20 mouse cellular contexts compared by ENCODE assay signal in the genomic region with DNA sequence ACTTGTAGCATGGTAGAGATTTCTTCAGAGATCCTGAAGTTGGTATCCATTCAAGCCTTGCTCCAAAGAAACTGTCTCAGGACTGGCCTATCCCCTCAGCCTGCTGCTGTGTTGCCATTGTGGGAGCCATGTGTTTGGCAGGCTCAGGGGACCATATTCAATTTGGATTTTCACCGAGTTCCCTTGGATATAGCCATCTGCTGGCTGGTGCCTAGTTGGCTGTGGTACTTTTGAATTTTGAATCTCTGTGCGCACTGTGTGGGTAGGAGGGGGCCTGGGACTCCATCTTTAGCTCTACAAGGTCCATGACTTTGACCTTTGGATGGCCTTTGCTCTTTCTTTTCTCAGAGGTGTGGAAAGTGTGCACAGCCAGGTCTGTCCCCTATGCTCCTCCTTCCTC.
DNase-seq lines count a peak whose midpoint lies in the region; ATAC-seq lines count a peak whose summit lies in the region.
"Had no signal": no experiment of that assay in that cellular context is flagged by ENCODE, and none has a peak within 500 bp of the region (broad histone marks: within the 10 kb centered on the region; RNA-seq: fewer than 3 reads in every experiment).

No protein-coding gene starts in this region.

- WGBS in forebrain, embryonic 13.5 days: 98% methylated on average over 2 of the region's 2 CpGs
- 93% methylated on average over 2 of the region's 2 CpGs for WGBS in forebrain, embryonic 11.5 days
- 92% methylated on average over 2 of the region's 2 CpGs for WGBS in macrophage (ENCODE audit: missing documents)

- H3K9ac ChIP-seq in forebrain, embryonic 13.5 days: no peak overlapping the region
- no peak overlapping the region for H3K9ac ChIP-seq in forebrain, embryonic 11.5 days (ENCODE audit: low read length)
- H3K9ac ChIP-seq: embryonic facial prominence, embryonic 12.5 days; intestine, embryonic 15.5 days had no signal

- H3K4me1 ChIP-seq in forebrain, embryonic 13.5 days: no peaks in the 10 kb centered on the region
- H3K4me1 ChIP-seq in forebrain, embryonic 11.5 days (replicated peaks; ENCODE audit: control insufficient read depth, insufficient read depth, low read length): no peaks in the 10 kb centered on the region
- peaks cover 5% of the 10 kb centered on the region; the same call in 1 of the 2 replicates for H3K4me1 ChIP-seq in brown adipose tissue, adult 24 weeks (ENCODE audit: control insufficient read depth, insufficient read depth, insufficient read length, low read length)
- H3K4me1 ChIP-seq: embryonic facial prominence, embryonic 12.5 days; intestine, embryonic 15.5 days; limb, embryonic 10.5 days had no signal

- H3K27ac ChIP-seq in forebrain, embryonic 13.5 days: no peak overlapping the region
- no peak overlapping the region for H3K27ac ChIP-seq in forebrain, embryonic 11.5 days (ENCODE audit: low read depth, low read length)
- peak overlapping the region; percentile 13 for H3K27ac ChIP-seq in brown adipose tissue, adult 24 weeks (replicated peaks; ENCODE audit: low read depth, low read length)
- H3K27ac ChIP-seq in macrophage: peak overlapping the region; percentile 28
- H3K27ac ChIP-seq: embryonic facial prominence, embryonic 12.5 days; intestine, embryonic 15.5 days; limb, embryonic 10.5 days had no signal

- H3K4me3 ChIP-seq in forebrain, embryonic 13.5 days: no peak overlapping the region
- H3K4me3 ChIP-seq in forebrain, embryonic 11.5 days (ENCODE audit: low read depth, low read length): no peak overlapping the region
- H3K4me3 ChIP-seq in brown adipose tissue, adult 24 weeks (ENCODE audit: insufficient read depth, low read depth, low read length): no peak overlapping the region
- H3K4me3 ChIP-seq in macrophage (ENCODE audit: inconsistent target): no peak overlapping the region
- H3K4me3 ChIP-seq: embryonic facial prominence, embryonic 12.5 days; erythroblast, embryonic 14.5 days; intestine, embryonic 15.5 days; limb, embryonic 10.5 days had no signal

- H3K36me3 ChIP-seq in forebrain, embryonic 13.5 days (ENCODE audit: poor library complexity, severe bottlenecking): no peaks in the 10 kb centered on the region
- no peaks in the 10 kb centered on the region for H3K36me3 ChIP-seq in forebrain, embryonic 11.5 days (ENCODE audit: control insufficient read depth, insufficient read depth, low read length)
- H3K36me3 ChIP-seq in macrophage (ENCODE audit: inconsistent target): no peaks in the 10 kb centered on the region
- H3K36me3 ChIP-seq: embryonic facial prominence, embryonic 12.5 days; intestine, embryonic 15.5 days; limb, embryonic 10.5 days had no signal

- DNase-seq in forebrain, embryonic 11.5 days (ENCODE audit: low spot score): no peak
- DNase-seq in layer of hippocampus, adult 11-12 months (ENCODE audit: low spot score): peak; percentile 37
- no peak for DNase-seq in layer of hippocampus, postnatal 10 days (ENCODE audit: low spot score in 2 of 2)
- no peak for DNase-seq in kidney, postnatal 10 days
- DNase-seq: adrenal gland, postnatal 36 days; B cell, adult 2 months; gastrocnemius, postnatal 36 days; kidney, adult 9 months; kidney, postnatal 36 days; lung, adult 2 months; right cerebral cortex, postnatal 14 days; thymus, adult 18-20 months had no signal

- H3K79me2 ChIP-seq in macrophage (ENCODE audit: inconsistent target): no peaks in the 10 kb centered on the region

- no peak overlapping the region for H3K4me2 ChIP-seq in forebrain, embryonic 13.5 days
- no peak overlapping the region for H3K4me2 ChIP-seq in forebrain, embryonic 11.5 days (ENCODE audit: low read depth, low read length, severe bottlenecking)
- H3K4me2 ChIP-seq: embryonic facial prominence, embryonic 12.5 days; intestine, embryonic 15.5 days had no signal

- H3K9me3 ChIP-seq in forebrain, embryonic 13.5 days (replicated peaks): no peaks in the 10 kb centered on the region
- no peaks in the 10 kb centered on the region for H3K9me3 ChIP-seq in forebrain, embryonic 11.5 days (ENCODE audit: control insufficient read depth, low read length)
- H3K9me3 ChIP-seq: embryonic facial prominence, embryonic 12.5 days; intestine, embryonic 15.5 days; limb, embryonic 10.5 days had no signal

- no peaks in the 10 kb centered on the region for H3K27me3 ChIP-seq in forebrain, embryonic 13.5 days
- H3K27me3 ChIP-seq in forebrain, embryonic 11.5 days (ENCODE audit: control insufficient read depth, insufficient read depth, low read length): no peaks in the 10 kb centered on the region
- H3K27me3 ChIP-seq: embryonic facial prominence, embryonic 12.5 days; intestine, embryonic 15.5 days had no signal

- ATAC-seq in forebrain, embryonic 13.5 days: peak; percentile 48; the same call in 1 of the 2 replicates
- no peak for ATAC-seq in forebrain, embryonic 11.5 days (replicated peaks; ENCODE audit: low FRiP score)
- ATAC-seq: intestine, embryonic 15.5 days; midbrain, embryonic 16.5 days had no signal

Comparison
In these comparisons a context has a peak if more than half of its experiments do, and no peak if none do; other contexts are left out.
1. H3K27ac ChIP-seq: peak in brown adipose tissue, adult 24 weeks (single experiment) and macrophage (single experiment); none in forebrain, embryonic 13.5 days (single experiment) and forebrain, embryonic 11.5 days (single experiment).